Mouse (Mus musculus): ENCODE measurements around the gene Cybrd1. TPM values are rescaled to one million over a fixed set of nuclear protein-coding genes. Genes with fewer than 3 reads are reported as not detected.

The Cybrd1 gene
- polyA plus RNA-seq, 1 experiment from 2014 or later = 1.4 TPM

DNA sequence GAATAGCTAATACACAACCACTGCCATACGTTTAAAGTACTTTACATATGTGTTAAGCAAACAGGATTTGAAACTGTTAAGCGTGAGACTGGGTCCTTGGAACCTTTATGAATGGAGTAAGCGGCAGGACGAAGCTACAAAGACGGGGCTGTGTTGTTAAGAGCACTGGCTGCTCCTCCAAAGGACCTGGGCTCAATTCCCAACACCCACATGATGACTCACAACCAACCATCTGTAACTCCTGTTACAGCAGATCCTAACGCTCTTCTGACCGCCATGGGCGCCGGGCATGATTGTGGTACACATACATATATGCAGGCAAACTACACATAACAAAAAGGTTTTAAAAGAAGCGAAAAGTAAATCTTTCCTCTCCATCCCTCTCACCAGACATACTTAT, 3.1 kb downstream of the Cybrd1 start:
- WGBS = 82% methylated on average over 10 of the region's 10 CpGs
- H3K27ac ChIP-seq (ENCODE audit: low read length) = no peak overlapping the region
- no peak overlapping the region for H3K4me2 ChIP-seq (ENCODE audit: low read depth, low read length)
- peaks cover 15% of the 10 kb centered on the region for H3K4me1 ChIP-seq (ENCODE audit: control insufficient read depth, insufficient read depth, low read length)
- no peak overlapping the region for H3K9ac ChIP-seq (ENCODE audit: low read length)
- no peaks in the 10 kb centered on the region for H3K36me3 ChIP-seq (ENCODE audit: control insufficient read depth, insufficient read depth)
- H3K4me3 ChIP-seq (ENCODE audit: low read length) = no peak overlapping the region
- H3K9me3 ChIP-seq (replicated peaks; ENCODE audit: control insufficient read depth, low read length) = peaks cover 4% of the 10 kb centered on the region; the same call in 1 of the 2 replicates
- H3K27me3 ChIP-seq (ENCODE audit: control insufficient read depth, insufficient read depth, low read length) = peaks cover 19% of the 10 kb centered on the region
- no peak for ATAC-seq (replicated peaks; ENCODE audit: extremely low read depth, insufficient read depth, low FRiP score)

- peaks cover 15% of the 10 kb centered on the region for H3K4me1 ChIP-seq (ENCODE audit: control insufficient read depth, insufficient read depth, low read length)
- no peaks in the 10 kb centered on the region for H3K36me3 ChIP-seq (ENCODE audit: control insufficient read depth, insufficient read depth)
- no peak overlapping the region for H3K9ac ChIP-seq (ENCODE audit: low read length)
- no peaks in the 10 kb centered on the region; the same call in 1 of the 2 replicates for H3K9me3 ChIP-seq (replicated peaks; ENCODE audit: control insufficient read depth, low read length)
- no peak overlapping the region for H3K4me3 ChIP-seq (ENCODE audit: low read length)
- H3K4me2 ChIP-seq (ENCODE audit: low read depth, low read length) = no peak overlapping the region
- H3K27me3 ChIP-seq (ENCODE audit: control insufficient read depth, insufficient read depth, low read length) = peaks cover 19% of the 10 kb centered on the region
- WGBS = 54% methylated on average over 5 of the region's 5 CpGs
- no peak for ATAC-seq (replicated peaks; ENCODE audit: extremely low read depth, insufficient read depth, low FRiP score)
- H3K27ac ChIP-seq (ENCODE audit: low read length) = no peak overlapping the region
These were observed 3.7 kb downstream of the Cybrd1 start for GRCm38 (mm10) chr2:71121406-71121805.

- Histone ChIP-seq H3K9ac (ENCODE audit: low read length) (no peak overlapping the region), H3K4me3 (ENCODE audit: low read length) (no peak overlapping the region), H3K9me3 (replicated peaks; ENCODE audit: control insufficient read depth, low read length) (no peaks in the 10 kb centered on the region), H3K36me3 (ENCODE audit: control insufficient read depth, insufficient read depth) (no peaks in the 10 kb centered on the region), H3K4me1 (ENCODE audit: control insufficient read depth, insufficient read depth, low read length) (peaks cover 14% of the 10 kb centered on the region), H3K27ac (ENCODE audit: low read length) (no peak overlapping the region), H3K27me3 (ENCODE audit: control insufficient read depth, insufficient read depth, low read length) (peaks cover 15% of the 10 kb centered on the region), H3K4me2 (ENCODE audit: low read depth, low read length) (no peak overlapping the region)
- 81% methylated on average over 13 of the region's 13 CpGs for WGBS
- ATAC-seq (replicated peaks; ENCODE audit: extremely low read depth, insufficient read depth, low FRiP score) = no peak
These were observed 4.7 kb downstream of the Cybrd1 start for GRCm38 (mm10) chr2:71122268-71123029.

DNA sequence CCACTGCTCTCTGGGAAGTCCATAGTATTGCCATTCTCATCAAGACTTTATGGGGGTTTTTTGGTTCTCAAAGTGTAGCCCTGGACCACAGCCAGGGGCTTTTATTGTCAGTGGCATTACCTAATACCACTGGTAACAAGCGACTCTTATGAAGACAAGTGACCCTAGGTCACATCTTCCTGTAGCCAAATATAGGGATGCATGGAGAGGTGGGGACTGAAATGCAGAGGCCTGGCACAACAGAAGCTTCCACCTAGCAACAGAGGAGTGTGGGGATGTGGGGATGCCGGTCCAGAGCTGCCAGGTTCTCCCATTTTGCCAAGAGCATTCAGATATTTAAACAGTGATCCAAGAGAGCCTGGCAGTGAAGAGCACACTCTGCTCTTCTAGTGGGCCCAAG, 5.9 kb downstream of the Cybrd1 start:
- 28% methylated on average over 2 of the region's 2 CpGs for WGBS
- Histone ChIP-seq H3K9ac (ENCODE audit: low read length) (no peak overlapping the region), H3K27ac (ENCODE audit: low read length) (no peak overlapping the region), H3K9me3 (replicated peaks; ENCODE audit: control insufficient read depth, low read length) (no peaks in the 10 kb centered on the region), H3K4me2 (ENCODE audit: low read depth, low read length) (no peak overlapping the region), H3K4me3 (ENCODE audit: low read length) (no peak overlapping the region), H3K27me3 (ENCODE audit: control insufficient read depth, insufficient read depth, low read length) (peaks cover 14% of the 10 kb centered on the region), H3K4me1 (ENCODE audit: control insufficient read depth, insufficient read depth, low read length) (peaks cover 7% of the 10 kb centered on the region), H3K36me3 (ENCODE audit: control insufficient read depth, insufficient read depth) (no peaks in the 10 kb centered on the region)
- no peak for ATAC-seq (replicated peaks; ENCODE audit: extremely low read depth, insufficient read depth, low FRiP score)

DNA sequence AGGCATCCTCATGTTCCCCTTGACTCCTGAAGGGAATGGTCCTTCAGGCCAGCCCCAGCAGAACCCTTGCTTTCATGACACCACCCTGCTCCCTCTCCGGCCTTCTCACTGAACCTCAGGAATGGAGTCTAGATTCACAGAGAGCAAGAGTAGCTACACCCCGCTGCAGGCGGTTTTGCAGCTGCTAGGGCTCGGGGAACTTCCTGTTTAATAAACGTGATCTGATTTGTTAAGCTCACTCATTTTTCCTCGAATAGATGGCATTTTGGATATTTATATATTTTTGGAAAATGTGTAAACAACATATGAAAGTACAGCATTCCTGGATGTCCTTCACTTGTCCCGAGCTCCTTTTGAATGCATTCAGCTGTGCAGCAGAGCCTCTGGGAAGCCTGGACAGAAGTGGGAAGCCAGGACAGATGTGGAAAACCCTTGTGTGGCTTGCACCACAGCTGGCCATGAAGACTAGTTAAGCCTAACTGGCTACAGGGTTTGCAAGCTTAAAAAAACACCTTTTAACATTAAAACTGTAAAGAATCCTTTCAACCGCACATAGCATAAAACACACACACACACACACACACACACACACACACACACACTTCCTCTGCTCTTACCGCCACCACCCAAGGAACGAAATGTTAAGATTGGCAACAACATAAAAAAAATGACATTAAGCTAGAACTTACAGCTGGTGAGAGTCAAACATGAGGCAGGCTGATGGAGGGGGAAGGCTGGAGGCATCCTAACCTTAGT, 10.2 kb downstream of the Cybrd1 start:
- no peak for ATAC-seq (replicated peaks; ENCODE audit: extremely low read depth, insufficient read depth, low FRiP score)
- Histone ChIP-seq H3K27ac (ENCODE audit: low read length) (no peak overlapping the region), H3K36me3 (ENCODE audit: control insufficient read depth, insufficient read depth) (no peaks in the 10 kb centered on the region), H3K4me1 (ENCODE audit: control insufficient read depth, insufficient read depth, low read length) (peaks cover 4% of the 10 kb centered on the region; the same call in 1 of the 2 replicates), H3K9me3 (replicated peaks; ENCODE audit: control insufficient read depth, low read length) (no peaks in the 10 kb centered on the region), H3K9ac (ENCODE audit: low read length) (no peak overlapping the region), H3K27me3 (ENCODE audit: control insufficient read depth, insufficient read depth, low read length) (no peaks in the 10 kb centered on the region), H3K4me3 (ENCODE audit: low read length) (no peak overlapping the region), H3K4me2 (ENCODE audit: low read depth, low read length) (no peak overlapping the region)
- 66% methylated on average over 10 of the region's 10 CpGs for WGBS

- Histone ChIP-seq H3K4me2 (ENCODE audit: low read depth, low read length) (no peak overlapping the region), H3K9me3 (replicated peaks; ENCODE audit: control insufficient read depth, low read length) (no peaks in the 10 kb centered on the region), H3K36me3 (ENCODE audit: control insufficient read depth, insufficient read depth) (no peaks in the 10 kb centered on the region), H3K9ac (ENCODE audit: low read length) (no peak overlapping the region), H3K4me1 (ENCODE audit: control insufficient read depth, insufficient read depth, low read length) (no peaks in the 10 kb centered on the region), H3K27me3 (ENCODE audit: control insufficient read depth, insufficient read depth, low read length) (no peaks in the 10 kb centered on the region), H3K4me3 (ENCODE audit: low read length) (no peak overlapping the region), H3K27ac (ENCODE audit: low read length) (no peak overlapping the region)
- no peak for ATAC-seq (replicated peaks; ENCODE audit: extremely low read depth, insufficient read depth, low FRiP score)
- 90% methylated on average over 2 of the region's 2 CpGs for WGBS
These were observed 12.6 kb downstream of the Cybrd1 start for GRCm38 (mm10) chr2:71130366-71130765.

DNA sequence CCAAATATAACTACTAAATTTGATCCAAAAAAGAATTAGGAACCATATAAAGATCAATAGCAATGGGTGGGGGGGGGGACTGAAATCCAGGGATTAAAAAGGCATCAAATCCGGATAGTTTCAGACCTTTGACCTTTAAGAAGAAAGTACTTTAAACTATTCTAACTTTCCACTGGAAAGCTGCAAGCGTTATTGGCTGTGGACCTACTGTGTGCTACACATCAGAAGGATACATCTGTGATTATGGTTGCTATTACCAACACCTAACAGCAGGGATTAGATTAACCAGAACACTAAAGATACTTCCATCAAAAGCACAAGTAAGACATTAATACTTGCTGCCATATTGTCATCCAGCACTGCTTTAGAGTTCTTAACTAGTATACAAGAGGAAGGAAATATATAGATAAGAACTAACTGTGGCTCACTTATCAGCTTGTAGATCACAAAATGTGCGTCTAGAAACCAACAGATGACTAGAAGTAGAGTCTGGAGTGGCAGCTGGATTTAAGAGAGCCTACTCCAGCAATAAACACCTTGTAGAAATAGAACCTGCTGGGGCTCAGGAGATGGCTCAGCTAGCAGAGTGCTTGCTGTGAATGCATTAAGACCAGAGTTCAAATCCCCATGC, 14.3 kb downstream of the Cybrd1 start:
- H3K4me3 ChIP-seq (ENCODE audit: low read length) = no peak overlapping the region
- 66% methylated on average over 3 of the region's 3 CpGs for WGBS
- no peak for ATAC-seq (replicated peaks; ENCODE audit: extremely low read depth, insufficient read depth, low FRiP score)

DNA sequence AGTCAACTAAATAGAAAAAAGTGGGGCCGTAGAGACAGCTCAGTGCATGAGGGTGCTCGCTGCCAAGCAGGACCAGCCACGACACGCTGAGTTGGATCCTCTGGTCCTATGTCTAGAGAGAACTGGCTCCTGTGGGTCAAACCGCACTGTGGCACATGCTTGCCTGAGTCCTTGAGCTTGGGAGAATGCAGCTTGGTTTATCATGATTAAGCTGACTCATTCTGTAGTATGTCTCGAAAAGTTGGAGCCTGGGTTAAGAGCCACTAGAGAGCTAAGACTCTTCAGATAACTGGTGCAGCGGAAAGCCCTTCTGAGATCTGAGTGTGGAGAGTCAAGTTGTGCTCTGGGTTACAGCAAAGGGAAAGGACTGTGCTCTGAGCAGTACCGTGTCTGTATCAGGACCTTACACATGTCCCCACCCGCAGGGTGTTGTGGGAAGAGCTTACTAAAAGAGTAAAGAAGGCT, 16.4 kb downstream of the Cybrd1 start:
- Histone ChIP-seq H3K27me3 (ENCODE audit: control insufficient read depth, insufficient read depth, low read length) (no peaks in the 10 kb centered on the region), H3K4me2 (ENCODE audit: low read depth, low read length) (no peak overlapping the region), H3K4me1 (ENCODE audit: control insufficient read depth, insufficient read depth, low read length) (no peaks in the 10 kb centered on the region), H3K9ac (ENCODE audit: low read length) (no peak overlapping the region), H3K36me3 (ENCODE audit: control insufficient read depth, insufficient read depth) (no peaks in the 10 kb centered on the region), H3K9me3 (replicated peaks; ENCODE audit: control insufficient read depth, low read length) (no peaks in the 10 kb centered on the region), H3K27ac (ENCODE audit: low read length) (no peak overlapping the region), H3K4me3 (ENCODE audit: low read length) (no peak overlapping the region)
- ATAC-seq (replicated peaks; ENCODE audit: extremely low read depth, insufficient read depth, low FRiP score) = no peak
- WGBS = 50% methylated on average over 9 of the region's 9 CpGs

More for the DNA sequence above, 14.3 kb downstream of the Cybrd1 start:
- H3K4me2 ChIP-seq (ENCODE audit: low read depth, low read length) = no peak overlapping the region
- H3K9me3 ChIP-seq (replicated peaks; ENCODE audit: control insufficient read depth, low read length) = no peaks in the 10 kb centered on the region
- no peak overlapping the region for H3K27ac ChIP-seq (ENCODE audit: low read length)
- H3K36me3 ChIP-seq (ENCODE audit: control insufficient read depth, insufficient read depth) = no peaks in the 10 kb centered on the region
- H3K4me1 ChIP-seq (ENCODE audit: control insufficient read depth, insufficient read depth, low read length) = no peaks in the 10 kb centered on the region
- no peaks in the 10 kb centered on the region for H3K27me3 ChIP-seq (ENCODE audit: control insufficient read depth, insufficient read depth, low read length)
- no peak overlapping the region for H3K9ac ChIP-seq (ENCODE audit: low read length)

- Histone ChIP-seq H3K9me3 (replicated peaks; ENCODE audit: control insufficient read depth, low read length) (no peaks in the 10 kb centered on the region), H3K27ac (ENCODE audit: low read length) (no peak overlapping the region), H3K4me2 (ENCODE audit: low read depth, low read length) (no peak overlapping the region), H3K9ac (ENCODE audit: low read length) (no peak overlapping the region), H3K27me3 (ENCODE audit: control insufficient read depth, insufficient read depth, low read length) (no peaks in the 10 kb centered on the region), H3K4me3 (ENCODE audit: low read length) (no peak overlapping the region), H3K4me1 (ENCODE audit: control insufficient read depth, insufficient read depth, low read length) (no peaks in the 10 kb centered on the region), H3K36me3 (ENCODE audit: control insufficient read depth, insufficient read depth) (no peaks in the 10 kb centered on the region)
- WGBS = 70% methylated on average over 5 of the region's 5 CpGs
- no peak for ATAC-seq (replicated peaks; ENCODE audit: extremely low read depth, insufficient read depth, low FRiP score)
These were observed 17.1 kb downstream of the Cybrd1 start for GRCm38 (mm10) chr2:71134836-71135235.
